Mouse (Mus musculus) MEL (cell line): ENCODE results near the gene Foxn3. TPM values are rescaled to one million over a fixed set of nuclear protein-coding genes. Genes with fewer than 3 reads are reported as not detected.

Experiments used
- DNase-seq: peaks from one replicate; pipeline ENCODE4 v3.0.0; 2011; ENCODE audit warnings: low read depth, low spot score
- H3K27ac ChIP-seq: 2 replicates; pipeline ENCODE4 v1.5.1; 2012; ENCODE audit warnings: low read depth, mild to moderate bottlenecking, control low read depth, low read length, moderate library complexity; ENCODE audit not compliant: control insufficient read depth
- H3K27me3 ChIP-seq, 2 experiments: fragments of 150-350 bp in 1 of 2; sonication (generic) in 1 of 2; 2 replicates each; pipeline ENCODE4 v1.6.1; 2012; ENCODE audit warnings: low read length in 2 of 2, mild to moderate bottlenecking in 2 of 2, improper control_type of control experiment in 1 of 2, moderate library complexity in 1 of 2; ENCODE audit not compliant: insufficient read depth in 2 of 2, control insufficient read depth in 1 of 2
- H3K36me3 ChIP-seq, 2 experiments: 2 replicates each; pipeline ENCODE4 v1.6.1; 2012 to 2014; ENCODE audit warnings: low read length in 2 of 2, improper control_type of control experiment in 1 of 2, inconsistent platforms in 1 of 2, mild to moderate bottlenecking in 1 of 2; ENCODE audit not compliant: insufficient read depth in 2 of 2, control insufficient read depth in 1 of 2
- H3K4me1 ChIP-seq, 2 experiments: fragments of 150-350 bp in 1 of 2; sonication (generic) in 1 of 2; 2 replicates each; pipeline ENCODE4 v1.6.1; 2012; ENCODE audit warnings: low read length in 2 of 2, improper control_type of control experiment in 1 of 2, mild to moderate bottlenecking in 1 of 2; ENCODE audit not compliant: insufficient read depth in 2 of 2, control insufficient read depth in 1 of 2
- H3K4me3 ChIP-seq, 2 experiments: fragments of 150-350 bp in 1 of 2; sonication (generic) in 1 of 2; 2 replicates each; pipeline ENCODE4 v1.5.1; 2012; ENCODE audit warnings: low read depth in 2 of 2, low read length in 2 of 2, mild to moderate bottlenecking in 2 of 2, moderate library complexity in 2 of 2, control low read depth in 1 of 2, improper control_type of control experiment in 1 of 2; ENCODE audit not compliant: control insufficient read depth in 1 of 2, insufficient read depth in 1 of 2
- H3K79me2 ChIP-seq: 2 replicates; pipeline ENCODE4 v1.6.1; 2012; ENCODE audit warnings: mild to moderate bottlenecking, low read length, moderate library complexity; ENCODE audit not compliant: control insufficient read depth, poor library complexity, insufficient read depth
- H3K9ac ChIP-seq: 2 replicates; pipeline ENCODE4 v1.6.1; 2012; ENCODE audit warnings: low read depth, mild to moderate bottlenecking, control low read depth, low read length, moderate library complexity; ENCODE audit not compliant: control insufficient read depth, poor library complexity, severe bottlenecking
- H3K9me3 ChIP-seq: fragments of 150-350 bp; sonication (generic); replicated peaks from 2 replicates; pipeline ENCODE4 v1.6.1; 2012; ENCODE audit warnings: mild to moderate bottlenecking, low read length, improper control_type of control experiment, moderate library complexity; ENCODE audit not compliant: insufficient read depth
- BHLHE40 ChIP-seq: IDR thresholded peaks from 2 replicates; pipeline ENCODE4 v1.6.1; 2012; ENCODE audit warnings: low read depth, mild to moderate bottlenecking, inconsistent platforms, low read length, improper control_type of control experiment, borderline replicate concordance
- CHD1 ChIP-seq: IDR thresholded peaks from 2 replicates; pipeline ENCODE4 v1.6.1; 2012; ENCODE audit warnings: low read depth, mild to moderate bottlenecking, inconsistent platforms, low read length, improper control_type of control experiment
- CHD2 ChIP-seq: IDR thresholded peaks from 2 replicates; pipeline ENCODE4 v1.6.1; 2011; ENCODE audit warnings: low read length, improper control_type of control experiment
- ELF1 ChIP-seq: IDR thresholded peaks from 2 replicates; pipeline ENCODE4 v1.6.1; 2014; ENCODE audit warnings: low read depth, mild to moderate bottlenecking, inconsistent platforms, low read length, improper control_type of control experiment, moderate library complexity
- EP300 ChIP-seq, 2 experiments: IDR thresholded peaks; 2 replicates each; pipeline ENCODE4 v1.6.1; 2011; ENCODE audit warnings: improper control_type of control experiment in 2 of 2, low read length in 2 of 2, low read depth in 1 of 2, mild to moderate bottlenecking in 1 of 2
- ETS1 ChIP-seq: IDR thresholded peaks from 2 replicates; pipeline ENCODE4 v1.6.1; 2012; ENCODE audit warnings: low read depth, mild to moderate bottlenecking, inconsistent platforms, low read length, improper control_type of control experiment, moderate library complexity
- GABPA ChIP-seq: IDR thresholded peaks from 2 replicates; pipeline ENCODE4 v1.6.1; 2012; ENCODE audit warnings: low read depth, mild to moderate bottlenecking, inconsistent platforms, low read length, improper control_type of control experiment, moderate library complexity
- GATA1 ChIP-seq: IDR thresholded peaks from 2 replicates; pipeline ENCODE4 v1.6.1; 2011; ENCODE audit warnings: low read depth, low read length, improper control_type of control experiment
- HCFC1 ChIP-seq: IDR thresholded peaks from 2 replicates; pipeline ENCODE4 v1.6.1; 2012; ENCODE audit warnings: low read depth, mild to moderate bottlenecking, inconsistent platforms, low read length, improper control_type of control experiment, moderate library complexity
- JUND ChIP-seq: IDR thresholded peaks from 2 replicates; pipeline ENCODE4 v1.6.1; 2011; ENCODE audit warnings: low read depth, mild to moderate bottlenecking, improper control_type of control experiment, low read length
- KAT2A ChIP-seq: conservative IDR thresholded peaks from 2 replicates; pipeline ENCODE4 v1.6.1; 2012; ENCODE audit warnings: low read depth, low read length, improper control_type of control experiment, inconsistent platforms
- MAFK ChIP-seq: IDR thresholded peaks from 2 replicates; pipeline ENCODE4 v1.6.1; 2011; ENCODE audit warnings: low read depth, mild to moderate bottlenecking, low read length, improper control_type of control experiment, borderline replicate concordance
- MAX ChIP-seq: IDR thresholded peaks from 2 replicates; pipeline ENCODE4 v1.6.1; 2011; ENCODE audit warnings: low read length, improper control_type of control experiment
- MAZ ChIP-seq: IDR thresholded peaks from 2 replicates; pipeline ENCODE4 v1.6.1; 2012; ENCODE audit warnings: low read depth, mild to moderate bottlenecking, inconsistent platforms, low read length, improper control_type of control experiment
- MEF2A ChIP-seq: IDR thresholded peaks from 2 replicates; pipeline ENCODE4 v1.6.1; 2014; ENCODE audit warnings: low read depth, mild to moderate bottlenecking, inconsistent platforms, low read length, improper control_type of control experiment; ENCODE audit not compliant: poor library complexity, insufficient replicate concordance, severe bottlenecking; ENCODE audit errors: extremely low read depth
- MYB ChIP-seq: IDR thresholded peaks from 2 replicates; pipeline ENCODE4 v1.6.1; 2011; ENCODE audit warnings: mild to moderate bottlenecking, low read depth, low read length, improper control_type of control experiment
- MYC ChIP-seq: IDR thresholded peaks from 2 replicates; pipeline ENCODE4 v1.6.1; 2011; ENCODE audit warnings: low read depth, mild to moderate bottlenecking, low read length, improper control_type of control experiment, moderate library complexity
- NRF1 ChIP-seq: IDR thresholded peaks from 2 replicates; pipeline ENCODE4 v1.6.1; 2014; ENCODE audit warnings: low read depth, mild to moderate bottlenecking, inconsistent platforms, low read length, improper control_type of control experiment, moderate library complexity; ENCODE audit not compliant: poor library complexity, insufficient read depth, severe bottlenecking
- POLR2A ChIP-seq, 2 experiments: IDR thresholded peaks; 2 replicates each; pipeline ENCODE4 v1.6.1; 2011 to 2012; ENCODE audit warnings: low read length in 2 of 2, mild to moderate bottlenecking in 2 of 2, control low read depth in 1 of 2, improper control_type of control experiment in 1 of 2, low read depth in 1 of 2, moderate library complexity in 1 of 2; ENCODE audit not compliant: control insufficient read depth in 1 of 2, insufficient read depth in 1 of 2, poor library complexity in 1 of 2
- POLR2AphosphoS2 ChIP-seq: IDR thresholded peaks from 2 replicates; pipeline ENCODE4 v1.6.1; 2011; ENCODE audit warnings: low read length, improper control_type of control experiment
- POLR2AphosphoS5 ChIP-seq: IDR thresholded peaks from 2 replicates; pipeline ENCODE4 v1.6.1; 2012; ENCODE audit warnings: low read depth, borderline replicate concordance, mild to moderate bottlenecking, inconsistent platforms, low read length, moderate library complexity, mixed read lengths
- SIN3A ChIP-seq: IDR thresholded peaks from 2 replicates; pipeline ENCODE4 v1.6.1; 2012; ENCODE audit warnings: low read length, improper control_type of control experiment, inconsistent platforms
- TCF12 ChIP-seq: IDR thresholded peaks from 2 replicates; pipeline ENCODE4 v1.6.1; 2014; ENCODE audit warnings: low read depth, mild to moderate bottlenecking, inconsistent platforms, low read length, improper control_type of control experiment, moderate library complexity
- UBTF ChIP-seq: IDR thresholded peaks from 2 replicates; pipeline ENCODE4 v1.6.1; 2012; ENCODE audit warnings: low read depth, mild to moderate bottlenecking, inconsistent platforms, low read length, improper control_type of control experiment, moderate library complexity, borderline replicate concordance; ENCODE audit not compliant: insufficient read depth
- USF1 ChIP-seq: IDR thresholded peaks from 2 replicates; pipeline ENCODE4 v1.6.1; 2014; ENCODE audit warnings: low read depth, mild to moderate bottlenecking, inconsistent platforms, low read length, improper control_type of control experiment, moderate library complexity
- USF2 ChIP-seq, 2 experiments: IDR thresholded peaks; 2 replicates each; pipeline ENCODE4 v1.6.1; 2011 to 2012; ENCODE audit warnings: improper control_type of control experiment in 2 of 2, low read length in 2 of 2, borderline replicate concordance in 1 of 2, inconsistent platforms in 1 of 2, low read depth in 1 of 2, mild to moderate bottlenecking in 1 of 2; ENCODE audit not compliant: insufficient read depth in 1 of 2
- ZC3H11A ChIP-seq: IDR thresholded peaks from 2 replicates; pipeline ENCODE4 v1.6.1; 2012; ENCODE audit warnings: low read depth, mild to moderate bottlenecking, inconsistent platforms, low read length, improper control_type of control experiment
- ZKSCAN1 ChIP-seq: IDR thresholded peaks from 2 replicates; pipeline ENCODE4 v1.6.1; 2012; ENCODE audit warnings: low read depth, mild to moderate bottlenecking, inconsistent platforms, low read length, improper control_type of control experiment, moderate library complexity
- ZMIZ1 ChIP-seq: IDR thresholded peaks from 2 replicates; pipeline ENCODE4 v1.6.1; 2012; ENCODE audit warnings: low read depth, mild to moderate bottlenecking, inconsistent platforms, low read length, improper control_type of control experiment, moderate library complexity
- polyA plus RNA-seq, 2 experiments: library from polyadenylated mRNA; stranded (reverse) in 1 of 2; unstranded in 1 of 2; fragments of >175 nt in 1 of 2; fragments of >200 nt in 1 of 2; gene quantifications; 2 replicates each; pipeline versions ENCODE4 v1.2.1 to v1.2.4; 2012; ENCODE audit warnings: low replicate concordance in 2 of 2, low read depth in 1 of 2; ENCODE audit not compliant: insufficient read length in 2 of 2, insufficient read depth in 1 of 2, missing spikeins in 1 of 2
- total RNA-seq: library from RNA; depleted of rRNA; stranded (reverse); fragments of 300-350 nt; gene quantifications from 2 replicates; pipeline ENCODE4 v1.2.3, GENCODE M21; 2012

Foxn3 gene
- total and polyA plus RNA-seq, 3 experiments: 15.5 to 22.8 TPM; not detected in 1

- TF ChIP-seq UBTF (no peak), BHLHE40 (no peak), ZKSCAN1 (no peak), EP300 (IDR thresholded peaks at IDR 0.05; ENCODE audit: low read depth in 1 of 2, low read length in 2 of 2) (no peak), HCFC1 (no peak), MAZ (no peak), GABPA (no peak), MEF2A (no peak), ETS1 (no peak), JUND (no peak), POLR2AphosphoS2 (no peak), MAFK (no peak), ELF1 (no peak), MAX (no peak), POLR2AphosphoS5 (no peak)
- Histone ChIP-seq H3K4me3 (peak overlapping the region in 1 of 2 experiments; percentile 36; a peak in 3 of 4 replicates), H3K4me1 (peaks cover 0 to 11% of the 10 kb centered on the region in 2 experiments; a peak in 2 of 4 replicates), H3K27me3 (no peaks in the 10 kb centered on the region), H3K9ac (no peak overlapping the region), H3K27ac (no peak overlapping the region), H3K9me3 (no peaks in the 10 kb centered on the region), H3K36me3 (peaks cover 0 to 8% of the 10 kb centered on the region in 2 experiments; a peak in 1 of 4 replicates), H3K79me2 (no peaks in the 10 kb centered on the region)
- DNase-seq: no peak
These were observed 400.6 kb downstream of the Foxn3 start for GRCm38 (mm10) chr12:99162639-99163341.

GRCm38 (mm10) chr12:99162188-99162587, 401.2 kb downstream of the Foxn3 start:
- Histone ChIP-seq H3K27ac (no peak overlapping the region), H3K79me2 (no peaks in the 10 kb centered on the region), H3K4me3 (peak overlapping the region in 1 of 2 experiments; percentile 36; a peak in 3 of 4 replicates), H3K9ac (no peak overlapping the region), H3K9me3 (no peaks in the 10 kb centered on the region), H3K36me3 (peaks cover 0 to 8% of the 10 kb centered on the region in 2 experiments; a peak in 1 of 4 replicates), H3K4me1 (peaks cover 0 to 11% of the 10 kb centered on the region in 2 experiments; a peak in 2 of 4 replicates), H3K27me3 (no peaks in the 10 kb centered on the region)
- peak; percentile 65 for DNase-seq
- TF ChIP-seq GABPA (no peak), MYC (no peak), USF2 (IDR thresholded peaks at IDR 0.05; ENCODE audit: borderline replicate concordance in 1 of 2, insufficient read depth in 1 of 2, low read depth in 1 of 2, low read length in 2 of 2) (peak; percentile 57 to 67), USF1 (peak; percentile 93), NRF1 (no peak), ZMIZ1 (no peak), MAZ (no peak), CHD1 (no peak), HCFC1 (no peak), MYB (no peak), UBTF (no peak), TCF12 (peak; percentile 78), GATA1 (peak; percentile 17; the same call in 1 of the 2 replicates), POLR2AphosphoS5 (no peak), ZC3H11A (no peak), KAT2A (no peak), SIN3A (no peak), CHD2 (no peak), EP300 (IDR thresholded peaks at IDR 0.05; ENCODE audit: low read depth in 1 of 2, low read length in 2 of 2) (peak in 1 of 2 experiments; percentile 31; a peak in 1 of 4 replicates), POLR2A (IDR thresholded peaks at IDR 0.05; ENCODE audit: control insufficient read depth in 1 of 2, insufficient read depth in 1 of 2, low read depth in 1 of 2, low read length in 2 of 2, poor library complexity in 1 of 2) (no peak)
